Mouse (Mus musculus) limb, embryonic 12.5 days (tissue): ENCODE results near the gene Abr. TPM values are rescaled to one million over a fixed set of nuclear protein-coding genes. Genes with fewer than 3 reads are reported as not detected.

Experiments
- ATAC-seq: fragments of 200-750 bp; cut with Nextera tagmentation; 2 replicates; pipeline ENCODE4 v1.8.0; 2017; ENCODE audit warnings: low read depth, moderate TSS enrichment; ENCODE audit not compliant: insufficient number of reproducible peaks, insufficient read depth, low FRiP score, low TSS enrichment
- H3K27ac ChIP-seq: fragments of 300-500 bp; sonication (generic); 2 replicates; pipeline ENCODE4 v1.5.1; 2016; ENCODE audit warnings: mild to moderate bottlenecking, moderate library complexity
- H3K27me3 ChIP-seq: fragments of 300-500 bp; sonication (generic); 2 replicates; pipeline ENCODE4 v1.6.1; 2016; ENCODE audit warnings: mild to moderate bottlenecking, moderate library complexity
- H3K36me3 ChIP-seq: fragments of 300-500 bp; sonication (generic); 2 replicates; pipeline ENCODE4 v1.6.1; 2016; ENCODE audit warnings: mild to moderate bottlenecking, moderate library complexity
- H3K4me1 ChIP-seq: fragments of 300-500 bp; sonication (generic); replicated peaks from 2 replicates; pipeline ENCODE4 v1.6.1; 2016
- H3K4me2 ChIP-seq: fragments of 300-500 bp; sonication (generic); 2 replicates; pipeline ENCODE4 v1.6.1; 2016; ENCODE audit warnings: mild to moderate bottlenecking, moderate library complexity
- H3K4me3 ChIP-seq: fragments of 300-500 bp; sonication (generic); replicated peaks from 2 replicates; pipeline ENCODE4 v1.5.1; 2016; ENCODE audit warnings: mild to moderate bottlenecking
- H3K9ac ChIP-seq: fragments of 300-500 bp; sonication (generic); replicated peaks from 2 replicates; pipeline ENCODE4 v1.6.1; 2016; ENCODE audit warnings: mild to moderate bottlenecking, moderate library complexity
- H3K9me3 ChIP-seq: fragments of 300-500 bp; sonication (generic); 2 replicates; pipeline ENCODE4 v1.6.1; 2016; ENCODE audit warnings: mild to moderate bottlenecking, moderate library complexity
- WGBS: fragments of 180-500 bp; shearing (Covaris S2); methylation state at CpG from one replicate; pipeline ENCODE4 v1.1.7; 2016; 5-methylcytosine and 5-hydroxymethylcytosine counted together
- polyA plus RNA-seq: library from polyadenylated mRNA; unstranded; fragments of >200 nt; fragmentation: Nextera tagmentation; extraction: Ambion mirVana; gene quantifications from 2 replicates; pipeline ENCODE4 v1.2.1, GENCODE M21; 2016

The Abr gene
- polyA plus RNA-seq, 1 experiment from 2014 or later = 48.3 TPM

GRCm38 (mm10) chr11:76588632-76589485 is 33.3 kb downstream of the Abr start:
- peaks cover 4% of the 10 kb centered on the region; the same call in 1 of the 2 replicates for H3K9me3 ChIP-seq
- no peak overlapping the region for H3K4me2 ChIP-seq
- no peak for ATAC-seq
- no peak overlapping the region for H3K4me3 ChIP-seq
- H3K9ac ChIP-seq = no peak overlapping the region
- no peaks in the 10 kb centered on the region for H3K27me3 ChIP-seq
- no peaks in the 10 kb centered on the region for H3K36me3 ChIP-seq
- WGBS = 72% methylated on average over 10 of the region's 10 CpGs
- peaks cover 8% of the 10 kb centered on the region; the same call in 1 of the 2 replicates for H3K4me1 ChIP-seq
- no peak overlapping the region for H3K27ac ChIP-seq

GRCm38 (mm10) chr11:76588032-76588431 is 34.1 kb downstream of the Abr start:
- Histone ChIP-seq H3K4me1 (peaks cover 8% of the 10 kb centered on the region; the same call in 1 of the 2 replicates), H3K4me3 (no peak overlapping the region), H3K27me3 (no peaks in the 10 kb centered on the region), H3K9me3 (peaks cover 4% of the 10 kb centered on the region; the same call in 1 of the 2 replicates), H3K4me2 (no peak overlapping the region), H3K36me3 (no peaks in the 10 kb centered on the region), H3K9ac (no peak overlapping the region; the same call in 1 of the 2 replicates), H3K27ac (no peak overlapping the region)
- 86% methylated on average over 2 of the region's 2 CpGs for WGBS
- no peak for ATAC-seq

- ATAC-seq = no peak
- 86% methylated on average over 1 of the region's 1 CpGs for WGBS
- H3K27me3 ChIP-seq = no peaks in the 10 kb centered on the region
These were observed 34.8 kb downstream of the Abr start for GRCm38 (mm10) chr11:76587333-76587732.

DNA sequence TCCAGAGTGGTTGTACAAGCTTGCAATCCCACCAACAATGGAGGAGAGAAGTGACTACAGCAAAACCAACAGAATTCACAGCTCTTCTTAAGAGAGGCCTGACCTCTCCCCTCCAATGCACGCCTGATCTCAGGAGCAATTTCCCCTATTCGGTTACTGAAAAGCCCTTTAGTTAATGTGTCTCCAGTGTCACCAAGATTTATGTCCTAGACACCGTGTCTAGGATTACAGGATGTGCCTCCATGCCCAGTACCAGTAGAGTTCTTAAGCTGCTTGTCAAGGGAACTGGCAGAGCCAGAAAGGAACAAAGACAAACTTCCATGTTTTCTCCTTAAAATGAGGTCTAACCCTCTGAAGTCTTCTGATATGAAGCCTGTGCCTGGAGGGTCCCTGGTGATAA is 36.0 kb downstream of the Abr start:
- no peaks in the 10 kb centered on the region for H3K27me3 ChIP-seq
- H3K27ac ChIP-seq = no peak overlapping the region
- H3K4me2 ChIP-seq = no peak overlapping the region
- H3K4me3 ChIP-seq = no peak overlapping the region
- 13% methylated on average over 3 of the region's 3 CpGs for WGBS
- peaks cover 4% of the 10 kb centered on the region; the same call in 1 of the 2 replicates for H3K9me3 ChIP-seq
- peaks cover 14% of the 10 kb centered on the region for H3K4me1 ChIP-seq
- H3K9ac ChIP-seq = no peak overlapping the region
- no peaks in the 10 kb centered on the region for H3K36me3 ChIP-seq
- no peak for ATAC-seq

More at GRCm38 (mm10) chr11:76587333-76587732, 34.8 kb downstream of the Abr start:
- H3K9ac ChIP-seq = no peak overlapping the region; the same call in 1 of the 2 replicates
- peaks cover 4% of the 10 kb centered on the region; the same call in 1 of the 2 replicates for H3K9me3 ChIP-seq
- no peak overlapping the region for H3K4me3 ChIP-seq
- H3K27ac ChIP-seq = no peak overlapping the region
- no peaks in the 10 kb centered on the region for H3K36me3 ChIP-seq
- H3K4me1 ChIP-seq = peaks cover 8% of the 10 kb centered on the region; the same call in 1 of the 2 replicates
- no peak overlapping the region for H3K4me2 ChIP-seq

GRCm38 (mm10) chr11:76577588-76578257 is 44.4 kb downstream of the Abr start:
- 0 out of 2 replicates have a peak, but pooled peaks have one; percentile 59 for ATAC-seq
- Histone ChIP-seq H3K27me3 (0 out of 2 replicates have a peak, but pooled peaks cover 1% of the 10 kb centered on the region), H3K9ac (no peak overlapping the region), H3K4me2 (no peak overlapping the region), H3K4me3 (no peak overlapping the region), H3K27ac (0 out of 2 replicates have a peak overlapping the region, but pooled peaks have one; percentile 13), H3K4me1 (peaks cover 12% of the 10 kb centered on the region), H3K36me3 (no peaks in the 10 kb centered on the region), H3K9me3 (no peaks in the 10 kb centered on the region)
- WGBS = 35% methylated on average over 12 of the region's 12 CpGs

- no peak for ATAC-seq
- Histone ChIP-seq H3K9ac (no peak overlapping the region), H3K27ac (no peak overlapping the region), H3K4me3 (no peak overlapping the region), H3K9me3 (no peaks in the 10 kb centered on the region), H3K27me3 (peaks cover 14% of the 10 kb centered on the region), H3K36me3 (no peaks in the 10 kb centered on the region), H3K4me2 (no peak overlapping the region), H3K4me1 (peaks cover 48% of the 10 kb centered on the region)
- WGBS = 85% methylated on average over 6 of the region's 6 CpGs
These were observed 49.2 kb downstream of the Abr start for GRCm38 (mm10) chr11:76572820-76573385.

- no peak; the same call in 1 of the 2 replicates for ATAC-seq
- no peaks in the 10 kb centered on the region for H3K9me3 ChIP-seq
- H3K4me2 ChIP-seq = peak overlapping the region; percentile 97
- H3K4me3 ChIP-seq = peak overlapping the region; percentile 76
- H3K4me1 ChIP-seq = peaks cover 57% of the 10 kb centered on the region
- 8% methylated on average over 9 of the region's 9 CpGs for WGBS
- peaks cover 14% of the 10 kb centered on the region for H3K27me3 ChIP-seq
- H3K36me3 ChIP-seq = no peaks in the 10 kb centered on the region
- H3K9ac ChIP-seq = peak overlapping the region; percentile 81
- peak overlapping the region; percentile 78 for H3K27ac ChIP-seq
These were observed 50.5 kb downstream of the Abr start for GRCm38 (mm10) chr11:76571613-76571929.

DNA sequence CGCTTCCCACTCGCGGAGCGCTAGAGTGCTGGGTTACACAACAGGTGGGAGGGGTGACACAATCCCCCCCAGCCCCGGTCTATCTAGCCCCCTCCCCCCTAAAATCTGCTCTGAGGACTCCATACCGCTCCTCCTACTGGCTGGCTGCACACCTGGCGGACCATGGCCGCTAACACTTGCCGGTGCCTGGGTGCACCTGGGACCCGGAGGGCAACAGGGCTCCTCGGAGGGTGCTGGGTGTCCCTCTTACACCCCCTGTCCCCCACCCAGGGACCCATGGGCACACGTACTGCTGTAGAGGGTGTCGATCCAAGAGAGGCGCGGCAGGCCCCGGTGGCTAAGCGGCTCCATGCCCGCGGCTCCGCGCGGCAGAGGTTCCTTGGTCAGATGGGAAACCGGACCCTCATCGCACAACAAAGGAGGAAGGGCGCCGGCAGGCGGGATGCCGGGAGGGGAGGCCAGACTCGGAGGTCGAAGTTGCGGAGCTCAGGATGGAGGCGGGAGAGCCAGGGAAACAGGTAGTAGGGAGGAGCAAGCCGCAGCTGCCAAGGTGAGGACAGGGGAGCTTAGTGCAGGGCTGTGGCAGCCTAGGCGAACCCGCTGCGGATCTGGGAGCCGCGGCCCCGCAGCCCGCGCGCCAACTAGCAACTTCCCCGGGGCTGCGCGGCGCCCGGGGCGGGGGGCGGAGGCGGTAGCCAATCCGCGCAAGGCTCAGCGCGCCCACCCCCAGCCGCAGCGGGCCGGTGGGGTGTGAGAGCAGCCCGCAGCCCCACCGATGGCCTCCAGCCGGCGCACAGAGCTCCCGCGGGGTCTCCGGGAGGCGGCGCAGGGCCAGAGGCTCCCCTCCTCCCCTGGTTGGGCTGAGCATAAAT is 51.1 kb downstream of the Abr start:
- Histone ChIP-seq H3K9me3 (no peaks in the 10 kb centered on the region), H3K36me3 (no peaks in the 10 kb centered on the region), H3K27ac (peak overlapping the region; percentile 78), H3K27me3 (peaks cover 14% of the 10 kb centered on the region), H3K4me3 (peak overlapping the region; percentile 76), H3K4me1 (peaks cover 63% of the 10 kb centered on the region), H3K9ac (peak overlapping the region; percentile 81), H3K4me2 (peak overlapping the region; percentile 97)
- 1% methylated on average over 66 of the region's 66 CpGs for WGBS
- ATAC-seq = peak; percentile 84

GRCm38 (mm10) chr11:76570201-76570731 is 51.8 kb downstream of the Abr start:
- Histone ChIP-seq H3K4me3 (peak overlapping the region; percentile 76), H3K9ac (peak overlapping the region; percentile 81), H3K4me2 (peak overlapping the region; percentile 97), H3K27ac (no peak overlapping the region), H3K9me3 (no peaks in the 10 kb centered on the region), H3K27me3 (peaks cover 14% of the 10 kb centered on the region), H3K4me1 (peaks cover 70% of the 10 kb centered on the region), H3K36me3 (no peaks in the 10 kb centered on the region)
- no peak for ATAC-seq
- WGBS = 2% methylated on average over 10 of the region's 10 CpGs

- Histone ChIP-seq H3K27me3 (peaks cover 14% of the 10 kb centered on the region), H3K4me2 (peak overlapping the region; percentile 97), H3K9ac (0 out of 2 replicates have a peak overlapping the region, but pooled peaks have one; percentile 12), H3K27ac (no peak overlapping the region), H3K36me3 (no peaks in the 10 kb centered on the region), H3K4me3 (peak overlapping the region; percentile 76), H3K9me3 (no peaks in the 10 kb centered on the region), H3K4me1 (peaks cover 75% of the 10 kb centered on the region)
- no peak for ATAC-seq
- 45% methylated on average over 3 of the region's 3 CpGs for WGBS
These were observed 52.7 kb downstream of the Abr start for GRCm38 (mm10) chr11:76569436-76569835.
